Mouse (Mus musculus): ENCODE measurements around the gene Ano2.

The Ano2 gene

DNA sequence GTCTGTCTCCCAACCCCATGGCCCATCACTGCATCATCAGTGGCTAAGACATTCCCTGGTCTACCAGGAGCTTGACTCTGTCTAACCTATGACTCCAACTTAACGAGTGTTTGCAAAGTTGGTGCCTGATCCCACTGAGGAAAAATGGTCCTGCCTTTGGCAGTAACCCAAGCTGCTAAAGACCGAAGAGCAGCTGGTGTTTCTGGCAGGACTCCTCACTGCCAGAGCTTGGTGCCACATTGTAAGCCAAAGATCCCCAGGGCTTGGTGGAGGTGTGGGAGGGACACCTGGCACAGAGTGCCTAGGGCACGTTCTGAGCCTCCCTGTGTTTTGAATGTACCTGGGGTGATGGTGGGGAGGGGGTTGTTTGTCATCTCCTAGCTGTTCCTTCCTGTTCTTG lies 232.5 kb downstream of the Ano2 start:
- DNase-seq, result no peak

- no peak for DNase-seq
These were observed 234.8 kb downstream of the Ano2 start for GRCm38 (mm10) chr6:125924979-125925378.

- DNase-seq, result no peak
These were observed 235.6 kb downstream of the Ano2 start for GRCm38 (mm10) chr6:125925861-125926260.

DNA sequence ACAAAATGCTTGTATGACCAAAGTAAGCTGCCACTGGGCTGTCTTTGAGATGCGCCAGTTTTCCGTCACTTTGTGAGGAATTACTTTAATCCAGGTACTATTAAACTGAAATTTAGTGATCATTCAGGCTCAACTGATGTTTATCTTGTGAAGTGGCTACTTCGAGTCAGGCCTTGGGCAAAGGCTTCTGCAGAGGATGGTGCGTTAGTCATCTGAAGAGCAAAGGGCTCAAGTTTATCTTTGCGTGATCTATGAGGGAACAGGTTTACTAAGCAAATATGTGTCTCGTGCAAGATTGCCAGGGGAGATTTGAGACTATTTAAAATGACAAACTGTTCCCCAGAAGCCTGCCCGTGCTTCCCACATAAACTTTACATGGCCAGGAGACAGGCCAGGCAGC lies 241.7 kb downstream of the Ano2 start:
- DNase-seq, result no peak

- DNase-seq, result peak; percentile 32
These were observed 264.7 kb downstream of the Ano2 start for GRCm38 (mm10) chr6:125954965-125955364.

DNA sequence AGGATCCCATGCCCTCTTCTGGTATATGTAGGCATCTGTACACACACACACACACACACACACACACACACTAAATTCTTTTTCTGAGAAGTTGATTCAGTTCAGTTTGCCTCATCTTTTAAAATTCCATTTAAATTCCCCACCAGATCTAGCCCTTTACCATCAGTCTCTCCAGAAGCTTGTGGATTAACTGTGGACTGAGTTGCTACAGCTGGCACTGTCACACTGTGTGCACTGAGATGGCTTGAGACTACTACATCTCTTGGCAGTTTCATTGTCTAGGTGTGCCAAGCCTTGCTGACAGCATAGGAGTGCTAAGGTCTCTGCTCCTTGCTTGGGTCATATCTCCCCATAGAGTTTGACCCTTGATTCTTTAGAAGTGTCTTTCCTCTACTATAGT lies 283.3 kb downstream of the Ano2 start:
- DNase-seq, result no peak

DNA sequence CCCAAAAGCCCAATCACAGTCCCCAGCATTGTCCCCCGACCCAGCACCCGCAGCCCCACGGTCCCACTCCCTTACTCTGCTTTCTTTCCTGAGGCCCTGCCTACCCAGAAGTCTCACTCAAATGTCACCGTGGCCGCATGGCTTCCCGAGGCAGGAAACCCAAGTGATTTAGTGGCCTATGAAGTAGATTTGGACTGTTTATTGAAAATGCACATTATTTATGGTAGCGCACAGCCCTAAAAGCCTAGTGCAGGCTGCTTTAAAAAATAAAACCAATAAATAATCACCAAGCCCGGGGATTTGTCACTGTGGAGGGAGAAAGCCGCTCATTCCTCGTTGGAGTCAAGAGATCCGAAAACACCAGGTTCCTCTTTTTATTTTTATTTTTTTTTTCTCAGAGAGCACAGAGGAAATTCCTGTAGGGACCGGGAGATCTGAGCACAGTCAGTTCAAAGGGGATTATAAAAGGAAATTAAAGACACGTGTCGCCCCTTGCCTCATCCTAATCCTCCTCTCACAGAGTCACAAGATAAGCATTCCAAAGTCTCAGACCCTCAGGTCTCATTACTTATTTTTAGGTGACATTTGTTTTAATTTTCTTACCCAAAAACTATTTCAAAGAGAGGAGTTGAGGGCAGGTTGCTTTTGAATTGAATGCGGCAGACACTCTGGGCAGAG lies 285.7 kb downstream of the Ano2 start:
- DNase-seq, result no peak

GRCm38 (mm10) chr6:125979601-125980000 lies 289.4 kb downstream of the Ano2 start:
- DNase-seq, result no peak

GRCm38 (mm10) chr6:125984050-125984449 lies 293.8 kb downstream of the Ano2 start:
- no peak for DNase-seq

- no peak for DNase-seq
These were observed 302.5 kb downstream of the Ano2 start for GRCm38 (mm10) chr6:125992731-125993130.

DNA sequence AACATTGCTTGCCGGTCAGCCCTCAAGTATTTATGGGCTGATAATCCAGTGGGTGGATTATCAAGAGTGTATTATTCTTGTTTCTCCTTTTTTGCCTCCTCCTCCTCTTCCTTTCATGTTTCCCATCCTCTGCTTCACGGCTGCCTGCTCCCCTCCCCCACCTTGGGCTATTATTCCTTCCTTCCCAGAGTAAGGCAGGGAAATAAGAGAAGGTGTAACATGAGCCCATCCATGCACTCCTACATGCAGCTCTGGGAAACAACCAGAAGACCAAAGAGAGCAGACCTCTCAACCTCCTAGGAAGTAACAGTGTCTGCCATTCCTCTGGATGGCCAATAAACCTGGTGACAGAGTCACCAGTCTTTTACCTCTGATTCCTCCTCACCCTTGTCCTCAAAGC lies 311.6 kb downstream of the Ano2 start:
- no peak for DNase-seq

GRCm38 (mm10) chr6:126003002-126003742 lies 313.0 kb downstream of the Ano2 start:
- no peak for DNase-seq

DNA sequence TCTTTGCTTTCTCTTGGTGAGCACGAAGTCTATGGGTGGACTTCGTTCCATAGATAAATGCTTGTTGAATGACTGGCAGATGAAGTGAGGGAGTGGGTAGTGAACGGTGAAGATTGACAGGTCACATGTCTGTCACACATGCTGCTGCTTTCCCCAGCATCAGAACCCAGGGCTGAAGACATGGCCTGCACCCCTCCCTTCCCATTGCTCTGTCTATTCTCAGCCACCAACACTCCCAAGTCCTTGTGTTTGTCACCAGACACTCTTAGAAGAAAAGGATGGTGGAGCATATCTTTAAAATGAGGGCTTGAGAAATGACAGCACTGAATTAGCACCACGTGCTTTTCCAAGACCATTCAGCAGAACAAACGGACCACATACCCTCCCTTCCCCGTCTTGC lies 316.4 kb downstream of the Ano2 start:
- DNase-seq, result no peak

- no peak for DNase-seq
These were observed 318.9 kb downstream of the Ano2 start for GRCm38 (mm10) chr6:126009083-126009482.

DNA sequence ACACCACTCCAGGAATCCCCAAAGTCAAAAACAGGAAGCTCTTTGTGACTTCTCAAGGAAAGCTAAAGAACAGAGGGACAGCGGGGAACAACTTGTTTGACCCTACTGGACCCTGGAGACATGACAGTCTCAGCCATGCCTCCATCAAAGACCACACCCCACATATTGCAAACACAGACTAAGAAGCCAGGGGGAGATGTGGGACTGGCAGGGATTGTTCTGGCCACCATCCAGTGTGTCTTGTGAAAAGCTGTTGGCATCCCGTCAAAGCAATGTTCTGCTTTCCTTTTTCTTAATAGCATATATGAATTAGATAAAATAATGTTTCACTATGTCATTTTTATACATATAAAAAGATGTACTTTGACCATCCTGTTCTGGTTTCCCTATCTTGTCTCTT lies 326.8 kb downstream of the Ano2 start:
- no peak for DNase-seq

DNA sequence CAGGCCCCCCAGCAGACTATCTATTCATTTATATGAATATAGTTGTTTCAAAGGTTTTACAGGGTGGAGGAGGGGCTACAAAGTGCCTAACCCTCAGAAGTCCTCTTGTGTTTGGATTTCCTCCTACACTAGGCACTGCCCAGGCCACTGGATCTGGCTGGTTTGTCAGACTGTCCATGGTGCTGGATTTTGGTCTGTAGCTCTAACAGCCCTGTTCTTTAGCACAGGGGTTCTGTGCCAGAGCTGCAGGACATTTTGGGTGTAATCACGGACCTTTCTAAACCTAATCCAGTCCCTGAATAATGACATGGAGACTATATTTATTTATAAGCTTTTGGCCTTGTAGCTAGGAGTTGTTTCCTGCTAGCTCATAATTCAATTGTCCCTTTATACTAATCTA lies 328.2 kb downstream of the Ano2 start:
- no peak for DNase-seq

DNA sequence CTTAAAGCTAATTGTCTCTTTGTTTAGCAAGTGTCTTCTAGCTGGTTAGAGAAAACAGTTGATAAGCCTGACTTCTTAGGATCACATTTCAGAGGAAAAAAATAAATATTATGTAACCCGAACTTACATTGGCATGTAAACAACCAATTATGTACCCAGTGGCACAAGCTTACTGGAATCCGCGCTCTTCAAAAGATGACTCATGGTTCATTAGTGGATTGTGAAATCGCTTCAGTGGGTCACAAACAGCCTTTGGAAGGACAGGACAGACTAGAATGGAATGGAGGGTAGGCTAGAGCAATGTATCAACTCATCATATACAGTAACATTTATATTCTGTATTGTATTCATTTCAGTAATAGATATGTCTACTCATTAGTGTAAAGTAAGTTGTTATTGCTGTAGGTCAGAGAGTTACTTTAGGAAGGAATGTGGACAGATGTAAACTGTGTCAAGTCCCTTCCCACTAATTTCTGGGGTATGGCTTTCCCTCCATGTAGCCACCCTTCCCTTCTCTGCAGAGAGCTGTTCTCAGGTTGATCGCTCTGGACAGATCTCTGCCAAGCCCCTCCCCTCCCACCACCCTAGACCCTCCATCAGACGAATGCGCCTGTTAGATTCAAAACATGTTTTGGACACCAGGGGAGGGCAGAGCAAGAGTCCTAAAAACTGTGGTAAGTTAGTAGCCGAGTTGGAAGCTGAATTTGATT lies 343.6 kb downstream of the Ano2 start:
- no peak for DNase-seq

DNA sequence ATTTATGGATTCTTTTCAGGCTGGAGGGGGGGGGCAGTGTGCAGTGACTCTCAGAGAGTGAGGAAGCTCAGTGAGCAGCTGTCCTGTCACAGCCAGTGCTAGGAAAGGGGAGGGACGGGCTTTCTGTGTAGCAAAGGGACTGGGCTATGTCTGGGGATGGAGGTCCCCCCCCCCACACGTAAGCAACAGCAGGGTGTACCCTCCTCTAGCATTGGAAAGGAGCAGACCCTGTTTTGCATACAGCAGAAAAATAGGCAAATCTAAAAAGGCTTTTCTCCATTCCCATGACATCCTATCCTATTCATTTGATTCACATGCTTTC lies 344.1 kb downstream of the Ano2 start:
- no peak for DNase-seq

DNA sequence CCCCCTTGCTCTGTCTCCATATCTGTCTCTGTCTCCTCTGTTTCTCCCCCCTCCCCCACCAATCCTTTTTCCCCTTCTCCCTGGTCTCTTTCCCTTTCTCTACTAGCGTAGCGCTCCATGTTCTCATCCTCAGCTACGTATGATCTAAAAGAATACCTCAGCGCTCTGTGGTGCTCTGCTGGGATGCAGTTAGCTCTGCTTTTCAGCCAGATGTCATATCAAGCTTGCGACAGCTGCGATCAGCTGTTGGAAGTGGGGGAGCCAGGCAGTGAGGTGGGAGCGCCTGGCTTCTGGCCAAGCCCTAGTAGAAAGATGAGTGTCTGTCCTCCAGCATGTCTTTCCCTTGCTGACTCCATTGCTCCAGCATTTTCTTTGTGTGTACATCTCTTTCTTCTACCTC lies 344.5 kb downstream of the Ano2 start:
- no peak for DNase-seq

GRCm38 (mm10) chr6:126035621-126036020 lies 345.4 kb downstream of the Ano2 start:
- DNase-seq, result no peak

DNA sequence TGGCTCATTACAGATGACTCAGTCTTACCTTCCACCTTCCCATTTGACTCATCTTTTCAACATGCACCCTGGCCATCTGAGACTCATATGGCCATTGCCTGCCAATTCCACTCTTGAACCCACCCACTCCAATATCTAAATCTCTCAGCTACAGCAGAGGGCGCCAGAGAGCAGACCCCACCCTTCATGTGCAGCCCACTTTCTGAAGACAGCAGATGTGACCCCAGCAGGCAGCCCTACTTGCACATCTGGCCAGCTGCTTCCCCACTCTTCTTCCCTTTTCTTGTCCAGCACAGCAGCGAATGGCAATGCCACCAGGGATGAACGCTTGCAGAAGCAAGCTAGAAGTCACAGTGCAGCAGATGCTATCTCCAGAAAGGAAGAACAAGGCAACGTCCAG lies 355.7 kb downstream of the Ano2 start:
- no peak for DNase-seq

DNA sequence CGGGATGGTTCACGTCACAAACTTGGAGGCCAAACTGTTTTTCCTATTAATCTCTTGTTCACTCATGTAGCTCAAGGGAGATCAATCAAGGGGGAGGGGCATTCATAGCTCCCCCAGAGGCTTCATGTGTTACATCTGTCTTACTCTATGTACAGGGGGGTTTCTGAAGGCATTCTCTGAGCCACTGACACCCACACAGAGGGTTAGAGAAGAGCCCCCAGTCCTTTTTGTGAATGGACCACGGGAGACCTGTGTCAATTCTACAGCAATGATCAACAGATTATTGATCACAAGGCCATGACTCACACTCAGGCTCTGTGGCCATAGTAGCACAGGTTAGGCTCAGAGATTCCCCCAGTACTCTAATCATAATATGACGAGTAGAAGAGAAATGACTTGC lies 358.0 kb downstream of the Ano2 start:
- no peak for DNase-seq

DNA sequence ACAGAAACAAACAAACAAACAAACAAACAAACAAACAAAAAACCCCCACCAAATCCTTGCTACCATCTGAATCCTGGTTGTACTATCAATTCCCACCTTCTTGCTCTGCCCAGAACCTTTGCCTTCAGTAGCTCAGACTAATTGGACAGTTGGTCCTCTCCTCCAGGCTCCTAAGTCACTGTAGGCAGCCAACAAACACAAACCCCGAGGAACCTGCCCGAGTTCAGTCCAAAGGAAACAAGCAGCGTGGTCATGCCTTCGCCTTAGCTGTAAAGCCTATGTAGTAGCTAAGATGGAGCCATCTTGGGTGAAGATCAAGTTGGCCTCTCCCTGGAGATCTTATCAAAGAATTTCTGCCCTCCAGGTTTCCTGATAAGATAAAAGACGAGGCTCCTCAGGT lies 362.9 kb downstream of the Ano2 start:
- DNase-seq, result no peak

DNA sequence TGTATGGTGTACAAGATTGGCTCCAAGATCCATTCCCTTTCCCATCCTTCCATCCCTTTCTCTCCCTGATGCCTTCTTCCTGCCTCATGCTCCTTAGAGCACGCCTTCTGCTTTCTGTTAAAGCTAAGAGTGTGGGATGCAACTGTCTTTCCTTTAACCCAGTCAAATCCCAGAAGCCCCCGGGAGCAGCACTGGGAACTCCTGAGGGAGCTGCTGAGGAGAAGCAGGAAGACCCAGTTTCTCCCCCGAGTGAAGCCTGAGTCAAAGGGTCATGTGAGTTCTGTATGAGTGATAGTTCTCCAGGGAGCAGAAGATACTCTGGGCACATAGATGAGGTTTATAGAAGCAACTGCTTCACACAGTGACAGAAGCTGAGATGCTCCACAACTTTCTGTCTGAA lies 367.5 kb downstream of the Ano2 start:
- no peak for DNase-seq

Data from right cerebral cortex, postnatal 25 days (tissue).